13 mouse cellular contexts compared by ENCODE assay signal in genomic region chr3:138823857-138824256, GRCm38 (mm10).
"Had no signal": no experiment of that assay in that cellular context is flagged by ENCODE, and none has a peak within 500 bp of the region (broad histone marks: within the 10 kb centered on the region; RNA-seq: fewer than 3 reads in every experiment).

No protein-coding gene starts in this region.

- H3K4me1 ChIP-seq: liver, embryonic 13.5 days had no signal

- H3K4me2 ChIP-seq: limb, embryonic 12.5 days; liver, embryonic 13.5 days; lung, embryonic 15.5 days; midbrain, embryonic 13.5 days had no signal

- H3K4me3 ChIP-seq: limb, embryonic 12.5 days; liver, embryonic 13.5 days; lung, embryonic 15.5 days; midbrain, embryonic 13.5 days had no signal

- ATAC-seq: liver, postnatal 0 days; midbrain, embryonic 13.5 days had no signal

- DNase-seq: kidney, adult 11 months; kidney, adult 9 months; kidney, postnatal 36 days; liver; liver, embryonic 13.5 days; liver, postnatal 0 days; lung, postnatal 14 days had no signal

- H3K36me3 ChIP-seq: limb, embryonic 12.5 days; liver, embryonic 13.5 days; lung, embryonic 15.5 days; midbrain, embryonic 13.5 days had no signal

- H3K9me3 ChIP-seq: limb, embryonic 12.5 days; liver, embryonic 13.5 days; lung, embryonic 15.5 days; midbrain, embryonic 13.5 days had no signal

- H3K9ac ChIP-seq: limb, embryonic 12.5 days; liver, embryonic 13.5 days; liver, postnatal 0 days; lung, embryonic 15.5 days; midbrain, embryonic 13.5 days had no signal

- H3K27ac ChIP-seq: kidney, postnatal 0 days; limb, embryonic 12.5 days; liver, embryonic 13.5 days; lung, embryonic 15.5 days; macrophage; midbrain, embryonic 13.5 days; stomach, postnatal 0 days had no signal

- H3K27me3 ChIP-seq: limb, embryonic 12.5 days; liver, embryonic 13.5 days; lung, embryonic 15.5 days; midbrain, embryonic 13.5 days had no signal
